9 mouse cellular contexts compared by ENCODE assay signal in genomic region chr7:80379531-80379930, GRCm38 (mm10). TPM values are rescaled to one million over a fixed set of nuclear protein-coding genes. Genes with fewer than 3 reads are reported as not detected.
A peak's percentile ranks its signal among the peaks of the same experiment; 100 is the strongest.
DNase-seq lines count a peak whose midpoint lies in the region; ATAC-seq and TF ChIP-seq lines count a peak whose summit lies in the region.
"Had no signal": no experiment of that assay in that cellular context is flagged by ENCODE, and none has a peak within 500 bp of the region (broad histone marks: within the 10 kb centered on the region; RNA-seq: fewer than 3 reads in every experiment).

No protein-coding gene starts in this region.

- no peak for DNase-seq in cerebellum, adult 2 months
- no peak for DNase-seq in cerebellum, postnatal 36 days
- peak; percentile 36 for DNase-seq in midbrain, embryonic 10.5 days (ENCODE audit: low spot score)
- DNase-seq in kidney, postnatal 4 days = peak; percentile 59 to 66
- peak; percentile 53 to 58 for DNase-seq in thymus, postnatal 36 days
- DNase-seq in layer of hippocampus, postnatal 14 days (ENCODE audit: low spot score in 2 of 2) = no peak
- DNase-seq in MN1 (ENCODE audit: low spot score) = no peak

- no peak overlapping the region for H3K4me2 ChIP-seq in midbrain, embryonic 15.5 days
- H3K4me2 ChIP-seq: heart, embryonic 13.5 days had no signal

- no peak overlapping the region for H3K4me3 ChIP-seq in cerebellum, adult 2 months (replicated peaks; ENCODE audit: insufficient read depth, low read depth, low read length)
- H3K4me3 ChIP-seq in midbrain, embryonic 10.5 days = no peak overlapping the region
- H3K4me3 ChIP-seq in midbrain, embryonic 15.5 days = no peak overlapping the region
- H3K4me3 ChIP-seq: heart, embryonic 13.5 days had no signal

- H3K36me3 ChIP-seq in midbrain, embryonic 10.5 days = no peaks in the 10 kb centered on the region
- H3K36me3 ChIP-seq in midbrain, embryonic 15.5 days (replicated peaks) = no peaks in the 10 kb centered on the region

- H3K9ac ChIP-seq in midbrain, embryonic 15.5 days = no peak overlapping the region
- H3K9ac ChIP-seq: heart, embryonic 13.5 days had no signal

- H3K27ac ChIP-seq in cerebellum, adult 2 months (ENCODE audit: insufficient read depth, low read length) = no peak overlapping the region
- H3K27ac ChIP-seq in midbrain, embryonic 10.5 days (replicated peaks) = no peak overlapping the region
- no peak overlapping the region for H3K27ac ChIP-seq in midbrain, embryonic 15.5 days
- H3K27ac ChIP-seq: heart, embryonic 13.5 days had no signal

- WGBS in cerebellum, adult 2 months = 47% methylated on average over 13 of the region's 13 CpGs
- WGBS in midbrain, embryonic 10.5 days = 63% methylated on average over 13 of the region's 13 CpGs
- 64% methylated on average over 13 of the region's 13 CpGs for WGBS in midbrain, embryonic 15.5 days

- H3K4me1 ChIP-seq in cerebellum, adult 2 months (ENCODE audit: control insufficient read depth, insufficient read depth, low read length) = peaks cover 5% of the 10 kb centered on the region
- peaks cover 19% of the 10 kb centered on the region for H3K4me1 ChIP-seq in midbrain, embryonic 10.5 days
- peaks cover 8% of the 10 kb centered on the region; the same call in 1 of the 2 replicates for H3K4me1 ChIP-seq in midbrain, embryonic 15.5 days

- no peaks in the 10 kb centered on the region for H3K27me3 ChIP-seq in cerebellum, adult 2 months (ENCODE audit: control insufficient read depth, insufficient read depth, low read length)
- H3K27me3 ChIP-seq in midbrain, embryonic 10.5 days (ENCODE audit: low read depth, poor library complexity, severe bottlenecking) = peaks cover 39% of the 10 kb centered on the region
- H3K27me3 ChIP-seq in midbrain, embryonic 15.5 days (replicated peaks) = no peaks in the 10 kb centered on the region
- H3K27me3 ChIP-seq: heart, embryonic 13.5 days had no signal

- ATAC-seq in midbrain, embryonic 15.5 days (replicated peaks) = no peak

- no peaks in the 10 kb centered on the region for H3K9me3 ChIP-seq in midbrain, embryonic 10.5 days (replicated peaks)
- no peaks in the 10 kb centered on the region for H3K9me3 ChIP-seq in midbrain, embryonic 15.5 days
- H3K9me3 ChIP-seq: heart, embryonic 13.5 days had no signal

- peak; percentile 55 for TF ChIP-seq CTCF in cerebellum, adult 2 months (IDR thresholded peaks at IDR 0.05; ENCODE audit: borderline replicate concordance, insufficient read depth, low read depth, low read length)

- TF ChIP-seq POLR2A in cerebellum, adult 2 months (IDR thresholded peaks at IDR 0.05; ENCODE audit: borderline replicate concordance, insufficient read depth, low read length) = no peak

RNA-seq across cellular contexts. Expression of gene Fes, which starts 8.2 kb away (rescaled TPM):
- 4.2 and 4.9 TPM in 2 replicates for polyA plus RNA-seq in cerebellum, adult 2 months (2012; rRNA removed)
- 9.1 and 11.8 TPM in 2 replicates for polyA plus RNA-seq in midbrain, embryonic 10.5 days (2016; fragmentation: Nextera tagmentation; extraction: Ambion mirVana)
- 4.4 and 4.8 TPM in 2 replicates for polyA plus RNA-seq in midbrain, embryonic 15.5 days (2015; fragmentation: Nextera tagmentation; extraction: Ambion mirVana)
- total RNA-seq in layer of hippocampus, postnatal 14 days (2021) = 1 to 10 TPM; 5.6 to 9.9 TPM

RNA-seq across cellular contexts. Expression of gene Man2a2, which starts 8.4 kb away (rescaled TPM):
- 167 and 188 TPM in 2 replicates for polyA plus RNA-seq in cerebellum, adult 2 months (2012; rRNA removed)
- polyA plus RNA-seq in midbrain, embryonic 10.5 days (2016; fragmentation: Nextera tagmentation; extraction: Ambion mirVana) = 15.7 and 18.4 TPM in 2 replicates
- polyA plus RNA-seq in midbrain, embryonic 15.5 days (2015; fragmentation: Nextera tagmentation; extraction: Ambion mirVana) = 26.4 and 28.2 TPM in 2 replicates
- total RNA-seq in layer of hippocampus, postnatal 14 days (2021) = 100 to 1,000 TPM; 124 to 139 TPM

RNA-seq across cellular contexts. Expression of gene Furin, which starts 25.7 kb away (rescaled TPM):
- polyA plus RNA-seq in cerebellum, adult 2 months (2012; rRNA removed) = 34.4 and 37.3 TPM in 2 replicates
- polyA plus RNA-seq in midbrain, embryonic 10.5 days (2016; fragmentation: Nextera tagmentation; extraction: Ambion mirVana) = 3.0 and 3.9 TPM in 2 replicates
- 5.7 and 6.3 TPM in 2 replicates for polyA plus RNA-seq in midbrain, embryonic 15.5 days (2015; fragmentation: Nextera tagmentation; extraction: Ambion mirVana)
- total RNA-seq in layer of hippocampus, postnatal 14 days (2021) = 10 to 100 TPM; 48.7 to 50.3 TPM

RNA-seq across cellular contexts. Expression of gene Hddc3, which starts 36.6 kb away (rescaled TPM):
- polyA plus RNA-seq in cerebellum, adult 2 months (2012; rRNA removed) = 57.7 and 61.0 TPM in 2 replicates
- 24.8 and 24.9 TPM in 2 replicates for polyA plus RNA-seq in midbrain, embryonic 10.5 days (2016; fragmentation: Nextera tagmentation; extraction: Ambion mirVana)
- polyA plus RNA-seq in midbrain, embryonic 15.5 days (2015; fragmentation: Nextera tagmentation; extraction: Ambion mirVana) = 22.1 and 26.4 TPM in 2 replicates
- 10 to 100 TPM; 45.8 to 46.3 TPM for total RNA-seq in layer of hippocampus, postnatal 14 days (2021)

RNA-seq across cellular contexts. Expression of gene Unc45a, which starts 38.7 kb away (rescaled TPM):
- 81.8 and 97.8 TPM in 2 replicates for polyA plus RNA-seq in cerebellum, adult 2 months (2012; rRNA removed)
- 42.3 and 46.7 TPM in 2 replicates for polyA plus RNA-seq in midbrain, embryonic 10.5 days (2016; fragmentation: Nextera tagmentation; extraction: Ambion mirVana)
- polyA plus RNA-seq in midbrain, embryonic 15.5 days (2015; fragmentation: Nextera tagmentation; extraction: Ambion mirVana) = 60.2 and 62.0 TPM in 2 replicates
- 10 to 100 TPM; 40.6 to 47.9 TPM for total RNA-seq in layer of hippocampus, postnatal 14 days (2021)

Comparison
In these comparisons a context has a peak if more than half of its experiments do, and no peak if none do; other contexts are left out.
1. DNase-seq: peak in midbrain, embryonic 10.5 days (single experiment), kidney, postnatal 4 days (2 of 2) and thymus, postnatal 36 days (2 of 2); none in cerebellum, adult 2 months (0 of 2), cerebellum, postnatal 36 days (0 of 2), layer of hippocampus, postnatal 14 days (0 of 2) and MN1 (single experiment).